Mouse (Mus musculus): ENCODE data around the gene Prickle1. TPM values are rescaled to one million over a fixed set of nuclear protein-coding genes. Genes with fewer than 3 reads are reported as not detected.

Prickle1 gene
- total and polyA plus RNA-seq, 3 experiments: 0.64 to 1.8 (median 1.7) TPM

DNA sequence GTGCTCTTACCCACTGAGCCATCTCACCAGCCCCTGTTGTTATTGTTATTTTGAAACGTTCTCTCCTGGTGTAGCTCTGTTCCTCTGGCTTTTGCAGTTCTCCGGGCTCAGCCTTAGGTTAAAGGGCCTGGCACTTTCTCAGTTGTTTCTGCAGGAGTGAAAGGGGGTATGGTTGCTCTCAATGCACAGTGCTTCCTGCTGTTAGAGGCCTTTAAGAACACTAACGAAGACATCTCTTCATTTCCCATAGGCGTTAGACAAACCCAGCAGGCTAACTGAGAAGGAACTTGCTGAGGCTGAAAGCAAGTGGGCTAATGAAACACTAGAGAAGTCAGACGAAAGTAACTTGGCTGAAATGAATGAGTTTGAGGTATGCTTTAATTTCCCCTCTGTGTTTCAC, 136.3 kb downstream of the Prickle1 start:
- dilution Hi-C loops (cut with MboI; ENCODE audit: extremely low pct_ligation_motif_present, extremely low pct_unique_long_range_greater_than_20kb, low sequenced_read_pairs) (no loop called here), in situ Hi-C loops (cut with MboI; ENCODE audit: low pct_ligation_motif_present, low pct_unique_long_range_greater_than_20kb, low sequenced_read_pairs) (no loop called here)
- no peak overlapping the region for H3K4me3 ChIP-seq (replicated peaks in 1 of 3; ENCODE audit: low read depth in 2 of 3, low read length in 2 of 3, poor library complexity in 1 of 3)
- peaks cover 0 to 12% of the 10 kb centered on the region in 2 experiments; a peak in 1 of 4 replicates for H3K4me1 ChIP-seq (ENCODE audit: control insufficient read depth in 1 of 2, insufficient read depth in 2 of 2)
- no peak overlapping the region for H3K27ac ChIP-seq (ENCODE audit: insufficient read depth, low read depth)
- H3K36me3 ChIP-seq (replicated peaks in 1 of 2; ENCODE audit: control insufficient read depth in 1 of 2, insufficient read depth in 1 of 2, low read length in 1 of 2): peaks cover 29 to 82% of the 10 kb centered on the region in 2 experiments
- no peak for DNase-seq (ENCODE audit: extremely low read depth)
- H3K27me3 ChIP-seq (replicated peaks): no peaks in the 10 kb centered on the region
- 0 out of 2 replicates have a peak, but pooled peaks cover 2% of the 10 kb centered on the region for H3K79me2 ChIP-seq (replicated peaks; ENCODE audit: control insufficient read depth, extremely low read depth, insufficient read depth, poor library complexity, severe bottlenecking)
- no peak overlapping the region for H3K4me2 ChIP-seq (ENCODE audit: insufficient read depth, low read depth, poor library complexity, severe bottlenecking)
- TF ChIP-seq MYC (IDR thresholded peaks at IDR 0.05; ENCODE audit: low read depth, low read length) (no peak), USF2 (conservative IDR thresholded peaks at IDR 0.05; ENCODE audit: low read depth, low read length) (no peak), HCFC1 (IDR thresholded peaks at IDR 0.05; ENCODE audit: low read depth, low read length) (no peak), ZNF384 (IDR thresholded peaks at IDR 0.05; ENCODE audit: low read depth, low read length) (no peak), MEF2A (IDR thresholded peaks at IDR 0.05; ENCODE audit: borderline replicate concordance, low read depth, low read length) (no peak), ZC3H11A (IDR thresholded peaks at IDR 0.05; ENCODE audit: low read depth, low read length) (no peak), RAD21 (IDR thresholded peaks at IDR 0.05; ENCODE audit: low read depth, low read length) (no peak), NRF1 (IDR thresholded peaks at IDR 0.05; ENCODE audit: low read depth, low read length) (no peak), CHD1 (IDR thresholded peaks at IDR 0.05; ENCODE audit: low read depth, low read length) (no peak), CTCF (conservative IDR thresholded peaks at IDR 0.05 in 1 of 2, IDR thresholded peaks at IDR 0.05 in 1 of 2; ENCODE audit: low read depth in 2 of 2, low read length in 2 of 2) (no peak), JUN (IDR thresholded peaks at IDR 0.05; ENCODE audit: insufficient read depth, low read depth, low read length) (no peak), MXI1 (IDR thresholded peaks at IDR 0.05; ENCODE audit: low read depth, low read length) (no peak), POLR2AphosphoS2 (IDR thresholded peaks at IDR 0.05; ENCODE audit: low read depth, low read length) (no peak), TBP (conservative IDR thresholded peaks at IDR 0.05; ENCODE audit: low read depth, low read length) (no peak), USF1 (IDR thresholded peaks at IDR 0.05; ENCODE audit: low read depth, low read length) (no peak), MAX (IDR thresholded peaks at IDR 0.05; ENCODE audit: low read length) (no peak)
- H3K9ac ChIP-seq (ENCODE audit: insufficient read depth, low read depth): no peak overlapping the region
- H3K9me3 ChIP-seq (replicated peaks; ENCODE audit: low read length): no peaks in the 10 kb centered on the region

GRCm38 (mm10) chr15:93456005-93456404, 139.7 kb downstream of the Prickle1 start:
- Histone ChIP-seq H3K4me1 (ENCODE audit: control insufficient read depth in 1 of 2, insufficient read depth in 2 of 2) (peaks cover 0 to 12% of the 10 kb centered on the region in 2 experiments; a peak in 1 of 4 replicates), H3K4me3 (replicated peaks in 1 of 3; ENCODE audit: low read depth in 2 of 3, low read length in 2 of 3, poor library complexity in 1 of 3) (no peak overlapping the region), H3K27me3 (replicated peaks) (no peaks in the 10 kb centered on the region), H3K36me3 (replicated peaks in 1 of 2; ENCODE audit: control insufficient read depth in 1 of 2, insufficient read depth in 1 of 2, low read length in 1 of 2) (peaks cover 29 to 77% of the 10 kb centered on the region in 2 experiments), H3K27ac (ENCODE audit: insufficient read depth, low read depth) (no peak overlapping the region), H3K9ac (ENCODE audit: insufficient read depth, low read depth) (no peak overlapping the region), H3K9me3 (replicated peaks; ENCODE audit: low read length) (no peaks in the 10 kb centered on the region), H3K79me2 (replicated peaks; ENCODE audit: control insufficient read depth, extremely low read depth, insufficient read depth, poor library complexity, severe bottlenecking) (0 out of 2 replicates have a peak, but pooled peaks cover 2% of the 10 kb centered on the region), H3K4me2 (ENCODE audit: insufficient read depth, low read depth, poor library complexity, severe bottlenecking) (no peak overlapping the region)
- dilution Hi-C loops (cut with MboI; ENCODE audit: extremely low pct_ligation_motif_present, extremely low pct_unique_long_range_greater_than_20kb, low sequenced_read_pairs) (no loop called here), in situ Hi-C loops (cut with MboI; ENCODE audit: low pct_ligation_motif_present, low pct_unique_long_range_greater_than_20kb, low sequenced_read_pairs) (no loop called here)
- TF ChIP-seq CHD1 (IDR thresholded peaks at IDR 0.05; ENCODE audit: low read depth, low read length): no peak
- TF ChIP-seq JUN (IDR thresholded peaks at IDR 0.05; ENCODE audit: insufficient read depth, low read depth, low read length): no peak
- no peak for TF ChIP-seq ETS1 (conservative IDR thresholded peaks at IDR 0.05; ENCODE audit: low read depth, low read length)
- TF ChIP-seq HCFC1 (IDR thresholded peaks at IDR 0.05; ENCODE audit: low read depth, low read length): no peak
- no peak for TF ChIP-seq TBP (conservative IDR thresholded peaks at IDR 0.05; ENCODE audit: low read depth, low read length)
- TF ChIP-seq CHD2 (IDR thresholded peaks at IDR 0.05; ENCODE audit: low read length): no peak
- TF ChIP-seq KAT2A (IDR thresholded peaks at IDR 0.05; ENCODE audit: insufficient replicate concordance, low read length): no peak
- TF ChIP-seq E2F4 (IDR thresholded peaks at IDR 0.05; ENCODE audit: insufficient replicate concordance, low read depth, low read length): no peak
- TF ChIP-seq RCOR1 (conservative IDR thresholded peaks at IDR 0.05; ENCODE audit: low read depth, low read length): no peak
- no peak for TF ChIP-seq MAZ (IDR thresholded peaks at IDR 0.05; ENCODE audit: low read depth, low read length)
- peak in 1 of 2 experiments; percentile 62; a peak in 2 of 4 replicates for TF ChIP-seq CTCF (conservative IDR thresholded peaks at IDR 0.05 in 1 of 2, IDR thresholded peaks at IDR 0.05 in 1 of 2; ENCODE audit: low read depth in 2 of 2, low read length in 2 of 2)
- TF ChIP-seq ZNF384 (IDR thresholded peaks at IDR 0.05; ENCODE audit: low read depth, low read length): peak; percentile 35; the same call in 1 of the 2 replicates
- TF ChIP-seq GABPA (IDR thresholded peaks at IDR 0.05; ENCODE audit: insufficient replicate concordance, low read depth, low read length): no peak
- no peak for TF ChIP-seq UBTF (IDR thresholded peaks at IDR 0.05; ENCODE audit: low read depth, low read length)
- TF ChIP-seq TCF12 (IDR thresholded peaks at IDR 0.05; ENCODE audit: low read depth, low read length): no peak
- no peak for TF ChIP-seq POLR2AphosphoS2 (IDR thresholded peaks at IDR 0.05; ENCODE audit: low read depth, low read length)
- TF ChIP-seq PAX5 (IDR thresholded peaks at IDR 0.05; ENCODE audit: low read length): no peak
- TF ChIP-seq SMC3 (IDR thresholded peaks at IDR 0.05; ENCODE audit: low read depth, low read length): peak; percentile 44
- peak; percentile 44 for TF ChIP-seq RAD21 (IDR thresholded peaks at IDR 0.05; ENCODE audit: low read depth, low read length)
- TF ChIP-seq BHLHE40 (IDR thresholded peaks at IDR 0.05; ENCODE audit: low read depth, low read length): no peak
- TF ChIP-seq USF2 (conservative IDR thresholded peaks at IDR 0.05; ENCODE audit: low read depth, low read length): no peak
- peak; percentile 23 for DNase-seq (ENCODE audit: extremely low read depth)
